Mouse (Mus musculus) frontal cortex, postnatal 10 days (tissue): ENCODE data around the gene Mecom.
A peak's percentile ranks its signal among the peaks of the same experiment; 100 is the strongest.

ENCODE experiments used
- DNase-seq, 2 experiments: peaks; one replicate each; pipeline ENCODE4 v3.0.0; 2022; ENCODE audit warnings: low spot score in 2 of 2, mixed read lengths in 1 of 2

Gene Mecom

DNA sequence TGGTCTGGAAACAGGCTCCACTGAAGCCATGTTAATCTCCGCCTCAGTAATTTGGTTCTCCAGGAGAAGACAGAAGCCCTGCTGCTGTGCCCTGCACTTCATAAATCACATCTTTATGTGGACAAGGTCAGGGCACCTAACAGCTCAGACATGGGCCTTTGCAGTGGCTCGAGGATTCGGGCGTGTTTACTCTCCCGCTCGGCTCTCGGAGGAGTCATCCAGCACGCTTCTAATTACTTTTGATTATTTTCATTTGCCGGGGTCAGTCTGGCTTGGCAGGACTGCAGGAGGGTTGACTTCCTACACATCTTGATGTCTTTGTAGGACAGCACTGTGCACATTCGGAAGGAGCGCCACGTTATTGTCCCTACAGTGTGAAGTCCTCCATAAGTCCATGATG lies 529.6 kb downstream of the Mecom start:
- DNase-seq: no peak

- no peak for DNase-seq
Observed at GRCm38 (mm10) chr3:30016766-30017165, 531.0 kb downstream of the Mecom start.

DNA sequence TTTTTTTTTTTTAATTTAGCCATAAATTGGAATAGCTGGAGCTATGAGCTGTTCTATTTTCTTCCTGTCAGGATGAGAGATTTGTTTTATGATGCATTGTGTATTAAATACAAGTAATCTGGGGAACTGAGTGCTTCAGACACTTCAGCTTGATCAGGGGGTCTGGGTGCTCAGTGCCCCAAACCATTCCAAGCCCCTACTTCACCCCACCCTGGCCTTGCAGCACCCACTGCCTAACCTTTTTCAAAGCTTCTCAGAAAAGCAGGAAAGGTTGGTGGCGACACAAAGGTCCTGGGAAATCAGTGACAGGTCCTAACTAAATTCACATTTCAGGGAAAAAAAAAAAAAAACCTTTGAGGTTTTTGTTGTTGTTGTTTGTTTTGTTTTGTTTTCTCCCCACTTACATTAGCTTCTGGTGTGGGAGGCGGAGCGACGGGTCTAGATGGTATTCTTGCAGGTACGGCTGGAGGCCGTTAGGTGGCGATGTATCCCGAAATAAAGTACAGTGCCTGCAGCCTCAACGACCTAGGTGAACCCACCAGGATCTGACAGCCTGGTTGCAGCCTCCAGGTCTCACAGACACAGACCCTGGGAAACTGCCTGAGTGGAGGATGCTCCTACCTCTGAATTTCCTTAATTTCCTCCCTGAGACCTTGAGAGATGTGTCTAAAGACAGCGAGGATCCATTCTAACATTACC lies 532.7 kb downstream of the Mecom start:
- peak; percentile 15 to 63 for DNase-seq

GRCm38 (mm10) chr3:30014279-30014678 lies 533.5 kb downstream of the Mecom start:
- DNase-seq: no peak

DNA sequence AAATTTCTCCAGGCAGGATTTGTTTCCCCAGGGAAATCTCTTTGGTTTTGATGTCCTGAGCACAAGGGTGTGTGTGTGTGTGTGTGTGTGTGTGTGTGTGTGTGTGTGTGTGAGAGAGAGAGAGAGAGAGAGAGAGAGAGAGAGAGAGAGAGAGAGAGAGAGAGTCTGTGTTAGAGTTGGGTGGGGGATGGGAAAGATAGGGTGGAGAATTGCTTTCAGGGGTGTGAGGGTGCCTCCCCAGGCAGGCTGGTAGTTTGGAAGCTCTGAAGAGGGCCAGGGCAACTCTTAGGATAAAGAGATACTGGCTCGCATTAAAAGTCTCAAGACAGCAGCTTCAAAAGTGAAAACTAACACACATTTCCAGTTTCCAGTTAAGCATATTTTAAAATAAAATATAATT lies 534.4 kb downstream of the Mecom start:
- DNase-seq: no peak

DNA sequence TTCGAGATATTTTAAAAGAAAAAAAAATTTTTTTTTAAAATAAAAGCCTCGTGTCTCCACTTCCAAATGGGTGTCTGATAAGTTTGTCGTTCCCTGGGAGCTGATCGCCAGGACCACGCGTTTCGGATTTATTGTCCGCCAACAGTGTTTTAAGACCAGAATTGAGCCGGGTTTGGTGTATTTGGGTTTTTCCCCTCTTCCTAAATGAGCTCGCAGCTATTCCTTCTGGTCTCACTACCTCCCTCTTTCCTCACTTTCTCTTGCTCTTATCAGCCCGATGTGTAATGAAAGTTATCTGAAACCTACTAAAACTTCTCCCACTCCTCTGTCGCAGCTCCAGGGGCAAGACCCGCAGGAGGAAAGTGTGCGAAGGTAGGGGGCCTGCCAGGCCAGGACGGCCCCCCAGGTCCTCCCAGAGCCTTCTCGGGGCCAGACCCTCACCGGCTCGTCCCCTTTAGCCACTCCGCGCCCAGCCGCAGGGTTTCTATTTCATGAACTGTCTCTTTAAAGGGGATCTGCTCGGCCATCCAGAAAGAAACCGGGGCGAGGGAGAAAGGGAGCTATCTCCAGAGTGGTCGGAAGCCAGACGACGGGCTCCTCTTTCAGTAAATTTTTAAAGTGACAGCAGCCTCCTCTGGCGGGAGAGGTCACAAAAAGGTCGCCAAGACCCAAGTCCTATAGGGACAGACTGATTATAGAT lies 535.0 kb downstream of the Mecom start:
- peak in 1 of 2 experiments; percentile 8 for DNase-seq

DNA sequence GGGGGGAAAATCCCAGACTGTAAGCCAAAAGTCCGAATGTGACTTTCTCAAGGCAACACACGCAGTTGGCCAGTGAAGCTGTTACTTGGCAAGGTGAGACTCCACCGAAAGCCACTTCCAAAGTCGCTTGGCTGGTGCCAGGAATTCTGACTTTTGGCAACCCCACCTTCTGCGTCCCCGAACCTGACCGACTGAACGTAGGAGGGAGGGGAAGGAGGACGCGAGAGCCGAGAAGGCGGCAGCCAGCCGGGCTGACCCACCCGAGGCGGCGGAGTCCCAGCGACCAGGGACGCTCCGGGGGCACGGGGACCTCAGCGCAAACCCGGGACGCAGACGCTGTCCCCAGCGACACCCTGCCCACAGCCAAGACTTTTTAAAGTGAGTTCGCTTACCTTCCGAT lies 535.7 kb downstream of the Mecom start:
- no peak for DNase-seq

GRCm38 (mm10) chr3:30011712-30012111 lies 536.1 kb downstream of the Mecom start:
- DNase-seq: no peak

- DNase-seq: no peak
Observed at GRCm38 (mm10) chr3:30010889-30011288, 536.9 kb downstream of the Mecom start.

- DNase-seq: no peak
Observed at GRCm38 (mm10) chr3:30009596-30009995, 538.2 kb downstream of the Mecom start.

DNA sequence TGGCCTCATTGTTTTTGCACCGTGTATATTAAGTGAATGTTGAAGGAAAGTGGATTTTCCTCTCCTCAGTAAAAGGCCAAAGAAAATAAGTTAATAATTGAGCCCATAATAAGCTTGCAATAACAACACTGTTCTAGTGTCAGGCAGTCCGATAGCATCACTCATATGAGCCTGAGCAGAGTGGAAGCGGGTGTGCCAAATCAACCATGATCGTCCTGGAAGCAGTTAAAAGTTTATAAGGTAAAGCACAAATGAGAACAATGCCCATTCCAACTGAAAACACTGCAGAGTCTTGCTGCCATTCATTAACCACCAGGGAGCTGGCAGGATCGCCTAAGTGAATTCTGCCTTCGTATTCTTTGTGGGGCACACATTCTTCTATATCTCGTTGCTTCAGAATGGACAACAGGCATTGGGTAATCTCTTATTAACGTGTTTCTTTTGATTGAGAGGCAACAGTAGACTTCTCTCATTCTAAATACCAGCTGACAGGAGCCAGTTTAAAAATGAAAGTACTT lies 542.9 kb downstream of the Mecom start:
- DNase-seq: no peak

- DNase-seq: no peak
Observed at GRCm38 (mm10) chr3:30000260-30000659, 547.5 kb downstream of the Mecom start.

- no peak for DNase-seq
Observed at GRCm38 (mm10) chr3:29999035-29999434, 548.8 kb downstream of the Mecom start.

GRCm38 (mm10) chr3:29997068-29997467 lies 550.7 kb downstream of the Mecom start:
- DNase-seq: no peak

DNA sequence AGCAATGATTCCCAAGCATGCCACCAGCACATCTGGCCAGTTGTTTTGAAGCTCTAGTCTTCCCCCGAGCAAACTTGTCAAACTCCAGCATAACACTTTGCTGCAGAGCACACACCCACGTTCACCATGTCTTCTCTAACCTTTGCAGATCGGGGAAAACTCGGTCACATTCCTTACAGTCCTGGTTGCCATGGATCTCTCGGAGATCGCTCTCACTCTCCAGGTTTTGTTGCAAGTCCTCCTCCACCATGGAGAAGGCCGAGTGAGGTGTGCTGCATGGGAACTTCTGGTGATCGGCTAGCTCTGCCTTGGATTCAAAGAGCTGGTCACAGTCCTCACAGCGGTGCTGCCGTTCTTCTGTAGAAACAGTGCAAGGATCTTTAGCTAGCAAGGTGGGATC lies 554.5 kb downstream of the Mecom start:
- DNase-seq: no peak

DNA sequence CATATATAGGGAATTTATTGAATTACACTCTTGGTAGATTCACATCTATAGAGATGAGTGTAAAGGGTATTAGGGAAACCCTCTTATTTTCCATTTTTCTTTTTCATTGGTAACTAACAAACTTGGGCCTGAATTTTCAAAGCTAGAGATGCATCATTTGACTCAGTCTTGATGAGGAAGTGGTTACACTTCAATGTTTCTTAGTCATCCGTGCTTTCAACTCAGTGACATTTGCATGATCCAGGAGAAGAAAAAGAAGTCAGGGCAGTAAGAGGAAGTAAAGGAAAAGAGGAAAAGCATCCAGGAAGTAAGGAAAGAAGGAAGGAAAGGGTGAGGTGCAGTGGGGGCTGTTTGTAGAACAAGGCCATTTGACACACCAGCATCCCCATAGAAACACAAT lies 556.3 kb downstream of the Mecom start:
- no peak for DNase-seq

DNA sequence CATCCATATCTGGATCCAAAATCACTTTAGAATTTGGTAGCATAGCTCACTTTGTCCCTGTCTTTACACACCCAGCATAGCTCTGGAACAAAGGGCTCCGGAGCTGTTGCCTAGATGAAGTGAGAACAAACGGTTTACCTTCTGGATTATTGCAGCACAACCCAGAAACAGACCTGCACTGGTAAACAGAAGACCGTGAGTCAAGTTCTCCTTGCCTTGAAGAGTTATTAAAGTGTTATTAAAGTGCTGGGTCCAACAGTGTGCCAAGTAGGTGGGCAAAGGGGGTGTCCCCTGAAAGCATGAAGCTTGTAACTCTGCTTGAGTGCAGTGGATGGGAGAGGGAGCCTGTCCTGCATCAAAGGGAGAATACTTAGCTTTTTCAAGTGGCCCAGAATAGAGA lies 563.4 kb downstream of the Mecom start:
- no peak for DNase-seq

DNA sequence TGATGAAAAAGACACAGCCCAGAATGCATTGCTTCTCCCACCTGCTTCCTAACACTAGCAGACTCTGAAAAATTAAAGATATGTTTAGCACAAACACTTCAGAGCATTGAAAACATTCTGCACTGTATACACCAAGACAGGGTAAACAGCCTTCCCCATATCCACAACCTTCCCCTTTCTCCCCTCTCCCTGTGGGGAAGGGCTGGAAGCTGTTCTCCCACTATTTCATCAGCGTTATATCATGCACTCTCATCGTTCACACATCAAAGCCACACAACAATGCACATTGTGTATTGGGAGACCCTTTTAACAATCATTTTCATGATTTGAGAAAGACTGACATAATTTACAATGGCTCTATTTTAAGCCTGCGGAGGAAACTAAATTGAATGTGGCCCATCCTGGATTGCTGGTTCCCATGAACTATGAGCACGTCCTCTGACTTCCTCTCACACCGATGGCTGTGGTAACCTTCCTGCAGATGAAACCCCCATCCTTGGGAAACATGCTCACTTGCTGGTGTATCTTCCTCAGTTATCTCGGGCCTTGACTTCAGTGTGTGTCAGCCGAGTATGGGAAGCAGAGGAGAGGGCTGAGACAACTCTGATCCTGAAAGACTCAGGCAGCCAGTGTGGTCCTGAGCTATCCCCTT lies 566.4 kb downstream of the Mecom start:
- no peak for DNase-seq

DNA sequence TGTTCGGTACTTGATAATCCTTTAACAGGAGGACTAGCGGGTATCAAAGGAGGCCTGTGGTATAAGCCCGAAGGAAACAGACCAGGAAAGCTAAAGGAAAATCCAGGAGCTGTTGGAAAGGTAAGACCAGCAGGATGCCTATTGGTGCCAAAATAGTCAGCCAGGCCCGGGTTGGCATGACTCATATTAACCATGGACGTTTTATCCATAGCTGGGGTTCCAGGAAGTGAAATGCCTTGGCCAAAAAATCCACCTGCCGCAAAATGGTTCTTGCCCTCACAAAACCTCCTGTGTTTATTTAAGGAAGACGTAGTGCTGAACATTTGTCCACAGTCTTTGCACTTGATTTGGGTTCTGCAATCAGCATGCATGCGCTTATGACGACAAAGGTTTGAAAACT lies 567.3 kb downstream of the Mecom start:
- no peak for DNase-seq

DNA sequence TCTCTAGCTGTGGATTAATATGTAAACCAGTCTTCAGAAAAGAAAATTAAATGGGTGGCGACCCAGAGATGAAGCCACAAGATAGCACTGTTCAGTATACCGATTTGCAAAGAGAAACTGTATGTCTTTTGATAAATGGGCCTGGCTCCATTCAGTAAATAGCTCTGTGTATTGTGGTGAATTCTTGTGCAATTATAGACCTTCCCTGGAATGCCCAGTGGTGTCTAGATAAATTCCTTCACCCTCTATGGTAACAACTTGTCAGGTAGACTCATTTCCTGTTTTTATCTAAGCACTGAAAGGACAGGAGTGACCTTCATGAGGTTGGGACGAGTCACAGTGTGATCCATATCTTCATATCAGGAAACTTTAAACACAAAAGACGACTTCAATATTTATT lies 571.2 kb downstream of the Mecom start:
- DNase-seq: no peak

DNA sequence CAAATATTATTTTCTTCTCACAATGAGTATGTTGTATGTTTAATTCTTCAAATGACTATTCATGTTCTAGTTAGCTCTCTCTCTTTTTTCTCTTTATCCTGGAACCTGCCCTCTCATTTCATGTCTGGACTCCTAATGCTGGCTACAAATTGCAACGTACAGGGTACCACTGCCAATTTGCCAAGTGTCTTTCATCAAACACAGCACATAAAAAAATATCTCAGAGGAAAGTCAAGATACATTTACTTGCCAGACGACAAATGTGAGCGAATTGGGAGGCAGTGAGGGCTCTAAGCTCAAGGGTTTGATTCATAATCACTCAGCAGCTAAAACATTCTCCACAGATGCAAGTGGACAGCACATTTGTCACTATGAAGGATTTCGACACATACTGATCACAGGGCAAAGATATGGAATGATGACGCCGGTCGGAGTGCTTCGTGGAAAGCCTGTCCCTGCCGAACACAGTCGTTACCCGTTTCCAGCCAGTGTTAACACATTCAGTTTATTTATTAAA lies 579.3 kb downstream of the Mecom start:
- no peak for DNase-seq

- no peak for DNase-seq
Observed at GRCm38 (mm10) chr3:29963953-29964352, 583.9 kb downstream of the Mecom start.

DNA sequence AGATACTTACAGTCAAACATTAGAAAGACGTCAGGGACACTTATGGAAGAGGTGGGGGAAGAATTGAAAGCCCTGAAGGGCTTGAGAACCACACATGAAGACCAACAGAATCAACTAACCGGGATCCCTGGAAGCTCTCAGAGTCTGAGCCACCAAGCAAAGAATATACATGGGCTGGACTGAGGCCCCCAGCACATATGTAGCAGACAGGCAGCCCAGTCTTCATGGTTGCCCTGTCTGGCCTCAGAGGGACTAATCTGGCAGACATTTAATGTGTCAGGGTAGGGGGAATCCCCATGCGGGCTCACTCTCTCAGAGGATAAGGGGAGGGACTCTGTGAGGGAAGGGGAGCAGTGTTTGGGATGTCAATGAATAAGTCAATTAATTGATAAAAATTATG lies 584.4 kb downstream of the Mecom start:
- no peak for DNase-seq
